Mouse (Mus musculus) frontal cortex, adult 2 months (tissue): Measurements from ENCODE around the gene Efl1. TPM values are rescaled to one million over a fixed set of nuclear protein-coding genes. Genes with fewer than 3 reads are reported as not detected.
"Not testable (repeated sequence)": the region's sequence is repeated elsewhere in the genome, so short reads cannot be mapped to it uniquely, and the experiment has no call there.

Experiments used
- DNase-seq, 2 experiments: peaks; one replicate each; pipeline ENCODE4 v3.0.0; 2022; ENCODE audit warnings: low spot score in 1 of 2; ENCODE audit errors: extremely low spot score in 1 of 2
- polyA plus RNA-seq: library from polyadenylated mRNA; depleted of rRNA; stranded (reverse); fragments of >200 nt; gene quantifications from 2 replicates; pipeline ENCODE4 v1.2.3, GENCODE M21; 2012

Gene Efl1
- polyA plus RNA-seq, 1 experiment, result 8.1 TPM

- DNase-seq, result peak in 1 of 2 experiments; percentile 23
These were observed 70.9 kb downstream of the Efl1 start for GRCm38 (mm10) chr7:82719285-82719684.

- DNase-seq, result no peak
These were observed 71.3 kb downstream of the Efl1 start for GRCm38 (mm10) chr7:82719740-82720139.

- DNase-seq, result no peak
These were observed 72.1 kb downstream of the Efl1 start for GRCm38 (mm10) chr7:82720501-82720900.

- DNase-seq, result no peak
These were observed 72.5 kb downstream of the Efl1 start for GRCm38 (mm10) chr7:82720906-82721305.

- DNase-seq, result peak; percentile 28 to 41
These were observed 74.2 kb downstream of the Efl1 start for GRCm38 (mm10) chr7:82722486-82723123.

- DNase-seq, result no peak
These were observed 74.9 kb downstream of the Efl1 start for GRCm38 (mm10) chr7:82723151-82723871.

- DNase-seq, result no peak
These were observed 76.1 kb downstream of the Efl1 start for GRCm38 (mm10) chr7:82724491-82724890.

- DNase-seq, result no peak
These were observed 76.7 kb downstream of the Efl1 start for GRCm38 (mm10) chr7:82725006-82725636.

GRCm38 (mm10) chr7:82725741-82726450 lies 77.5 kb downstream of the Efl1 start:
- no peak for DNase-seq

- DNase-seq, result no peak
These were observed 78.7 kb downstream of the Efl1 start for GRCm38 (mm10) chr7:82727066-82727465.

GRCm38 (mm10) chr7:82729009-82729408 lies 80.6 kb downstream of the Efl1 start:
- DNase-seq, result not testable (repeated sequence)

GRCm38 (mm10) chr7:82733118-82733517 lies 84.7 kb downstream of the Efl1 start:
- no peak for DNase-seq

- no peak for DNase-seq
These were observed 85.6 kb downstream of the Efl1 start for GRCm38 (mm10) chr7:82733995-82734394.

GRCm38 (mm10) chr7:82734748-82735600 lies 86.6 kb downstream of the Efl1 start:
- peak; percentile 25 to 29 for DNase-seq

- peak in 1 of 2 experiments; percentile 53 for DNase-seq
These were observed 94.8 kb downstream of the Efl1 start for GRCm38 (mm10) chr7:82743116-82743765.

GRCm38 (mm10) chr7:82744167-82744715 lies 95.8 kb downstream of the Efl1 start:
- no peak for DNase-seq

GRCm38 (mm10) chr7:82748812-82749211 lies 100.4 kb downstream of the Efl1 start:
- DNase-seq, result no peak

GRCm38 (mm10) chr7:82749239-82749638 lies 100.8 kb downstream of the Efl1 start:
- no peak for DNase-seq
